In the genomic region with DNA sequence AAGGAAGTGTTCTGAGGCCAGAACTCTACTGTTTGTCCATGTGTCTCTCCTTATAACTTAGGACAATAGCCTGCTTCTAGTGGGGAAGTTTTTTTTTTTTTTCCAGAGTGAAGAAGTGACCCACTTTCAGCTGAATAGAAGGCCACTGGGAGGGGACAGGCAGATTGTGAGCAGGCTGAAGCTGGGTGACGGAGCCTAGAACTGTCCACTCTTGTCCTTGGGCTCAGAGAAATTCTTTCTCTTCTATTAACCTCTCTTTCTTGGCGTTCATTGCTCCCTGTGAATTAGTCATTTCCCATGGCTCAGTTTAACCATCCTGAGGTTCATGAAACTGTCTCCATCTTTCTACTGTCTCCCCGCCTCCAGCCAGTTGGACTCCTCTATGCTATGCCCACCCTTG, we compare ENCODE assay signal across 10 mouse cellular contexts. TPM values are rescaled to one million over a fixed set of nuclear protein-coding genes. Genes with fewer than 3 reads are reported as not detected.
"Had no signal": no experiment of that assay in that cellular context is flagged by ENCODE, and none has a peak within 500 bp of the region (broad histone marks: within the 10 kb centered on the region; RNA-seq: fewer than 3 reads in every experiment).

No protein-coding gene starts in this region.

- DNase-seq: kidney, adult 2 months; kidney, postnatal 25 days; layer of hippocampus, adult 9-11 months; liver, embryonic 13.5 days; lung, embryonic 14.5 days; right cerebral cortex, postnatal 25 days; spleen, adult 18-20 months; thymus, postnatal 25 days had no signal

RNA-seq across cellular contexts. Expression of gene Glra1, which starts 13.6 kb away (rescaled TPM):
- total RNA-seq: liver, adult 2 months; megakaryocyte, adult 5-6 weeks had no signal
